Mouse (Mus musculus): ENCODE measurements around the gene A730049H05Rik. TPM values are rescaled to one million over a fixed set of nuclear protein-coding genes. Genes with fewer than 3 reads are reported as not detected.

The A730049H05Rik gene
- 1 to 10 TPM; 1.9 to 7.0 (median 2.4) TPM for total RNA-seq (2022)

DNA sequence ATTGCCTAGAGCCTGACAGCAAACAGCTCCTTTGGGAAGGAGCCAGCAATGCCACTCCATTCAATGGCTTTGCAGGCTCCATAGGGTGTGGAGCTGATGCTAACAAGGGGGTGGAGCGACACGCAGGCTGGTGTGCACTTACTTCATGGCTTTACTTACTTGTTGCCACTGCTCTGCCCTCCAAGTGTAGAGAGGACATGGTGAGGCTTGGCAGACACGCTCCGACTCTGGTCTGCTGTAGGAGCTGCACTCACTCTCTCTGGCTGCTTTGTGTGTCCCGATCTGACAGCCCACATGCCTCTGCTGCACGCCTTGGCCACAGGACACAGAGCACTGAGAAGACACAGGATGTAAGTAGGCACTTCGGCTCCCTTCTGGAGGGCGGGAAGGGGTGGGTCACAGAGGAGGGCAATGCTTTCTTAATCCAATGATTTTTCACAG lies at the start of gene A730049H05Rik:
A730049H05Rik (plus strand) TSS at position 168 of the 441 bp plus-strand sequence.
- DNase-seq: no peak

DNA sequence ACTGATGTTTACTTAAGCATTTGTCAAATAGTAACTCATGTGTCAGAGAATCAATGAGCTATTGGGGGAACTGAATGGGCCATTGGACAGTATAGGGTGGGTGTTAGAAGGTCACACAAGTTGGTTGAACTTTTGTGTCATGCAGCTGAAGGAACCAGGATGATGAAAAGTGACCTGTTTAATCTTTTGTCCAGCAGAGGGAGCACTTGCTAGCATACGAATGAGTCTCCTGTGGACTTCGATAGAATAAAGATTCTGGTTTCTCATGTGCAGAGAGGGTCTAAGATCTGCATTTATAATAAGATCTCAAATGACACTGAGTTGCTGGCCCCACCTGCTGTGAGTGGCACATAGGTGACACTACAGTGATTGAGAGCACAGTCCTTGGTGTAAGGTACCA lies 39.9 kb upstream of the A730049H05Rik start:
- no peak for DNase-seq

GRCm38 (mm10) chr6:92779140-92779934 lies 36.9 kb upstream of the A730049H05Rik start:
- DNase-seq: peak; percentile 55

DNA sequence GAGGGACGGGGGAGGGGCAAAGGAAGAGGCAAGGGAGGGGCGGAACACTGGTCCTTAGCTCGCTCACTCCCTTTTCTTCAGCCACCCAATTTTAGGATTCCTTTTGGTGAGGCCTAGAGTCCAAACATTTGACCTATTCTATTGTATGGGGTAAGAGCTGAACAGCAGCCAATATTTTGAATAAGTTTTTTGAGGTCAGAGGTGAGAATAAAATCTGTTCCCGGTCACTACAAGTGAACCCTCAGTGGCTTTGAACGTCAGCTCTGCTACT lies 36.4 kb upstream of the A730049H05Rik start:
- DNase-seq: no peak

DNA sequence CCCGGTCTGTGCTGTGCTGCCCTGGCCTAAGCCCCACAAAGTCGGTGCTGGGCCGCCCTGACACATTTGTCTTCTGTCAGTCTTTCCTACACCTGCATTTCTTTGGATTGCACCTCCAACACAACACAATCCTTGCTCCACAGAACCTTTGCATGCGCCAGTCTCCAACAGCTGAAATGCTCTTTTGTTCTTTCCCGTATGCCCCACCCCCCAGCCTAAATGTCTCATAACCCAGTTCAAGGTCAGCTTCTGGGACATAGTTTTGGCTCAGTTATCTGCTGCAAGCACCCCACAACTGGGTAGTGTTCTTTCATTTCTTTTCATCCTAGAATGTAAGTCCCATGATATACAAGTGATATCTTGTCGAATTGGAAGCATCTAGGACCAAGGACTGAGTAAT lies 34.8 kb upstream of the A730049H05Rik start:
- no peak for DNase-seq

DNA sequence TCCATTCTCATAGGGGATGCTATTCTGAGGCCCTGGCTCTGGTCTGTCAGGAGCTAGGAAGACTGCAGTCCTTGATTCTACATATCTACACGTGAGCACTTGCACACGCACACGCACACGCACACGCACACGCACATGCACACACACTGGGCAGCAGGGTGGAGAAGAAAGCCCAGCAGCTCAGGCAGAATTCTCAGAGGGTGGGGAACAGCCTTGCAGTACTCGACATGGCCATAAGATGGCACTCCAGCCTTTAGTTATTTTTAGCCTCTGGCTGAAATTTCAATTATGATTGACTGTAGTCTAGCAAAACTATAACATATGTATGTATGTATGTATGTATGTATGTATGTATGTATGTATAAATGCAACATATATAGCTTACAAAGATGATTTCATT lies 31.5 kb upstream of the A730049H05Rik start:
- DNase-seq: no peak

- DNase-seq: no peak
Measured at GRCm38 (mm10) chr6:92786701-92787375, 29.4 kb upstream of the A730049H05Rik start.

DNA sequence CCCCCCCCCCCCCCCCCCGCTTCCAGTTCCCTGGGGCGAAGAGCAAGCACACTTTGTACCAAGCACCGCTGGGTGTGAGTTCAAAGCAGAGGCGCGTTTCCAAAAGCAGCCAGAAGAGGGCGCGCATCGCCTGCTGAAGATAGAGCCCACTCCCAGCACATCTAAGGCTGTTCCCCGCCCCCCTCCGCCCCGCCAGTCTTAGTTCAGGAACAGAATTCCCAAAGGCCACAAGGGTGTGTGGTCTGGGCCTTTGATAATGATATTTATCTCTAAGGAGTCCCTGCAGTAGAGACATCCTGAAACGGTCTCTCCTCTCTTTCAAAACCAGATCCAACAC lies 28.9 kb upstream of the A730049H05Rik start:
- DNase-seq: peak; percentile 81

DNA sequence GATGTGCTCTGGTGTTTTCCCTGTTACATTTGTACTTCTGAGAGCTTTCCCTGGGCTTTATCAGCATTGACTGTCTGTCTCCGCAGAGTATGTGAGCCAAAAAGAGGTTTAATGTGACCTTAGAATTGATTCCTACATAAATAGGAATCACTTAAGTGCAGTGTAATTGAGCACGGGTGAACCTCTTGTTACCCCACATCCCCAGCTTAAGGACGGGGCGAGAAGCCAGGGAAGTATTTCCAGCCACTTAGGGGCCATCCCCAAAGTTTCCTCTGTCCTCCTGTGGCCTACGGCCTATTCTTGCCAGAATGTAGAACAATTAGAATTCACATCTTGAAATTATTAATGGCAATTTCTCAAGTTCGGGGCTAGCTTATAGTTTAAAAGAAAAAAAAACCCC lies 22.5 kb upstream of the A730049H05Rik start:
- no peak for DNase-seq

DNA sequence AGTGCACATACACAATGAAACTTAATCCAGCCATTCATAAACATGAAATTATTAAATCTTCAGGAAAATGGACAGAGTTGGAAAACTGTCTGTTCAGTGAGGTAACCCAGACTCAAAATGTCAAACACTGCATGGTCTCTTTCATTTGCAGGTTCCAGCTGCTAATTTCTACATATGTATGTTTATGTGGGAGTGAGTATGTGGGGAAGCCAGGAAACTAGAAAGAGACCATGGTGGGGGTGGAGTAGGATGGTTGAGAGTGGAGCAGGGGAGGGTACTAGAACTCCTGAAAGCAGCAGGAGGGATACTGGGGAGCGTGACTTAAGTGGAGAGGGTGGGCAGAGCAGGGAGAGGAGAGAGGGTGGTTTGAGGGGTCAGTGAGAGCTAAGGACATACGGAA lies 14.8 kb upstream of the A730049H05Rik start:
- DNase-seq: no peak

GRCm38 (mm10) chr6:92802421-92802820 lies 13.9 kb upstream of the A730049H05Rik start:
- no peak for DNase-seq

GRCm38 (mm10) chr6:92803213-92803612 lies 13.1 kb upstream of the A730049H05Rik start:
- no peak for DNase-seq

DNA sequence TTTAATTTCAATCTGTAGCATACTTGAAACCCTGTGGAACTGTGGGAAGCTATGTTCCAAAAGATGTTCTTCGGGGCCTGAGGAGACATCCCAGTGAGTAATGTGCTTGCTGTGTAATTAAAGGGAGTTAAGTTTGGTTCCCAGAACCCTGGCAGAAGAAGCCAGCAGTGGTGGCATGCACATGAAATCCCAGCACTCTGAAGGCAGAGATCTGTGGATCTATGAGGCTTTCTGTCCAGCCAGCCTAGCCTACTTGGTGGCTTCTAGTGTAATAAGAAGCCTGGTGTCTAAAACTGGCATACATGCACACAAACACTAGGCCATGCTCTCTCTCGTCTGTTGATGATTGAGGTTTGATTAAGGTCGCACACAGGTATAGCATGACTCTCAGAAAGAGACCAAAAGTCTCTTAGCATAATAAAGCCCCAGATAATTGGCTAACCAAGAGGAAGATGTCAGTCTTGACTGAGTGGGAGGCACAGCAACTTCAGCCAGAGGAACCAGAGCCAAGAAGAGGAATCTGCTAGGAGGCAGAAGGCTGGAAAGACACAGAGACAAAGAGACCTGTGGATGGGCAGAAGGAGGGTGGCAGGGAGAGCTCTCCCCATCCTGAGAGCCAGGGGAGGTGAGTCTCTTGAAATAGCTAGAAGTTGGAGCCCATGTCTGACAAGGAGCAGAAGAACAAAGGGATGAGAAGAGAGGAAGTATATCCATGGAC lies 11.9 kb upstream of the A730049H05Rik start:
- no peak for DNase-seq

- no peak for DNase-seq
Measured at GRCm38 (mm10) chr6:92809818-92810217, 6.5 kb upstream of the A730049H05Rik start.

DNA sequence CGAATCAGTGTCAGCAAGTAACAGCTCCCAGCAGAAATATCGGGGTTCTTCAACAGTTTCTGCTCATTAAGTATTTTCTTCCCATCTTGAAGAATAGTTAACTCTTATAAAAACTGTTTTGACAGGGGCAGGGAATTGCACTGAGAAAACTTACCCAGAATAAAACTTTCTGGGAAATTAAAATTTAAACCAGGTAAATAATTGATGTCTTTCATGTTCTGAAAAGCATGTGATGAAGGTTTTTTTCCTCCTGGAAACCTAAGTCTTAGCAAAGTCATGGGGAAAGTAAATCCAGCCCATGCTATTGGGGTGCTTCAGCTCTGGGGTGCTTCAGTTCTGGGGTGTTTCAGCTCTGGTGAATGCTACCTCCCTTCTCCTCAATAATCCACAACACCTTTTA lies 5.7 kb upstream of the A730049H05Rik start:
- no peak for DNase-seq

- no peak for DNase-seq
Measured at GRCm38 (mm10) chr6:92811566-92811965, 4.7 kb upstream of the A730049H05Rik start.

- DNase-seq: no peak
Measured at GRCm38 (mm10) chr6:92812702-92813370, 3.4 kb upstream of the A730049H05Rik start.

DNA sequence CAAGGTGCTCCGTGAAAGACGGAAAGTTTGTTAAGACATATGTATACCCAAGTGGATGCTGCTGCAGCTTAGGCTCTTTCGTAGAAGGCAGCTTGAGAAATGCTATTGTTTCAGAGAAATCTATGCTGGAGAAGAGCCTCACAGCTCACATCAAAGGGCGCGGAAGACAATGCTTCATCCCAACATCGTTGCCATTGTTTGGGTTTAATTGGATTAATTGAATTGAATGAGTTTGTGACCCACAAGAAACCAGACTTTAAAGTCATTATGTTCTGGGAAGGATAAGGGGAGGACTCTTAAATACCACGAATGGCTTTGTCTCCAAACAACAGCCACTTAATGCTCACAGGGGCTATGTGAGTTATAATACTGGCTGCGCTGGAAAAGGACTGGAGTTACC lies 1.4 kb downstream of the A730049H05Rik start:
- DNase-seq: no peak

- no peak for DNase-seq
Measured at GRCm38 (mm10) chr6:92821606-92822005, 5.3 kb downstream of the A730049H05Rik start.

- DNase-seq: peak; percentile 31
Measured at GRCm38 (mm10) chr6:92822006-92822405, 5.7 kb downstream of the A730049H05Rik start.

- no peak for DNase-seq
Measured at GRCm38 (mm10) chr6:92823991-92824390, 7.7 kb downstream of the A730049H05Rik start.

GRCm38 (mm10) chr6:92826561-92826960 lies 10.3 kb downstream of the A730049H05Rik start:
- no peak for DNase-seq

GRCm38 (mm10) chr6:92827360-92827759 lies 11.1 kb downstream of the A730049H05Rik start:
- peak; percentile 32 for DNase-seq

All from adrenal gland, adult 8-10 months (tissue).